8 mouse cellular contexts compared by ENCODE assay signal in genomic region chr5:43355026-43355580, GRCm38 (mm10).
DNase-seq lines count a peak whose midpoint lies in the region; ATAC-seq and TF ChIP-seq lines count a peak whose summit lies in the region.

No protein-coding gene starts in this region.

- peak overlapping the region; percentile 14 to 25; a peak in 3 of 4 replicates for H3K4me3 ChIP-seq in ES-E14 (ENCODE audit: insufficient read depth in 1 of 2, low read depth in 1 of 2, low read length in 2 of 2, poor library complexity in 1 of 2, severe bottlenecking in 1 of 2)
- H3K4me3 ChIP-seq in forebrain, embryonic 16.5 days (replicated peaks; ENCODE audit: low read length): peak overlapping the region; percentile 34
- peak overlapping the region; percentile 52 for H3K4me3 ChIP-seq in layer of hippocampus, adult 2 months
- peak overlapping the region; percentile 66 for H3K4me3 ChIP-seq in lung, adult 2 months (replicated peaks; ENCODE audit: extremely low read depth, low read depth, low read length)
- peak overlapping the region; percentile 31 for H3K4me3 ChIP-seq in neural tube, embryonic 15.5 days (replicated peaks)

- peak; percentile 96 for ATAC-seq in forebrain, embryonic 16.5 days
- ATAC-seq in neural tube, embryonic 15.5 days (ENCODE audit: low FRiP score): peak; percentile 89

- no peaks in the 10 kb centered on the region for H3K36me3 ChIP-seq in ES-E14 (ENCODE audit: control insufficient read depth, insufficient read depth, low read length, poor library complexity, severe bottlenecking)
- H3K36me3 ChIP-seq in forebrain, embryonic 16.5 days (ENCODE audit: control insufficient read depth, insufficient read depth): no peaks in the 10 kb centered on the region
- H3K36me3 ChIP-seq in neural tube, embryonic 15.5 days: no peaks in the 10 kb centered on the region

- peak overlapping the region; percentile 74 for H3K27ac ChIP-seq in ES-E14 (ENCODE audit: insufficient read depth, low read depth, low read length, poor library complexity, severe bottlenecking)
- no peak overlapping the region for H3K27ac ChIP-seq in forebrain, embryonic 16.5 days (ENCODE audit: low read length)
- peak overlapping the region; percentile 85 for H3K27ac ChIP-seq in layer of hippocampus, adult 2 months
- H3K27ac ChIP-seq in neural tube, embryonic 15.5 days (replicated peaks): peak overlapping the region; percentile 57

- H3K27me3 ChIP-seq in forebrain, embryonic 16.5 days (replicated peaks; ENCODE audit: control insufficient read depth, insufficient read depth, low read length): no peaks in the 10 kb centered on the region
- no peaks in the 10 kb centered on the region for H3K27me3 ChIP-seq in neural tube, embryonic 15.5 days (replicated peaks)

- H3K4me2 ChIP-seq in forebrain, embryonic 16.5 days (ENCODE audit: low read length): peak overlapping the region; percentile 56
- H3K4me2 ChIP-seq in neural tube, embryonic 15.5 days: peak overlapping the region; percentile 55

- intact Hi-C loops in heart, postnatal 36 days (cut with DNase I): loop anchor here (2.0 to 10.0 kb wide), 3 partner anchors 122 to 390 kb away; partner anchors contain the start of gene Cpeb2

- peak; percentile 30 for TF ChIP-seq CTCF in layer of hippocampus, adult 2 months (conservative IDR thresholded peaks at IDR 0.05)
- no peak for TF ChIP-seq CTCF in lung, adult 2 months (IDR thresholded peaks at IDR 0.05; ENCODE audit: insufficient read depth, low read length)

- peak; percentile 84 for DNase-seq in ES-E14 (ENCODE audit: low read depth, low spot score)
- peak; percentile 85 for DNase-seq in c-Kit-positive CD71-positive TER-119-positive erythroid progenitor cells, embryonic 14.5 days (ENCODE audit: low spot score)
- peak; percentile 74 to 77 for DNase-seq in heart, postnatal 36 days
- peak; percentile 76 to 86 for DNase-seq in layer of hippocampus, adult 2 months (ENCODE audit: low spot score in 2 of 2)
- DNase-seq in lung, adult 2 months: peak; percentile 61
- peak; percentile 78 for DNase-seq in testis, postnatal 14 days (ENCODE audit: low spot score)

- TF ChIP-seq POLR2A in lung, adult 2 months (IDR thresholded peaks at IDR 0.05; ENCODE audit: borderline replicate concordance, extremely low read depth, low read depth, low read length): peak; percentile 36; the same call in 1 of the 2 replicates

- in situ Hi-C loops in ES-E14 (cut with MboI; ENCODE audit: low sequenced_read_pairs in 2 of 2, unreplicated experiment in 2 of 2): no loop called here

- under 1% methylated on average over 12 of the region's 12 CpGs for whole genome bisulfite sequencing in forebrain, embryonic 16.5 days
- 1% methylated on average over 12 of the region's 12 CpGs for WGBS in lung, adult 2 months
- under 1% methylated on average over 12 of the region's 12 CpGs for WGBS in neural tube, embryonic 15.5 days

- peaks cover 4% of the 10 kb centered on the region; the same call in 1 of the 2 replicates for H3K9me3 ChIP-seq in ES-E14 (ENCODE audit: control insufficient read depth, insufficient read depth, low read depth, low read length)
- H3K9me3 ChIP-seq in forebrain, embryonic 16.5 days (ENCODE audit: control insufficient read depth, low read length): no peaks in the 10 kb centered on the region
- H3K9me3 ChIP-seq in neural tube, embryonic 15.5 days (replicated peaks): no peaks in the 10 kb centered on the region

- peak overlapping the region; percentile 45; the same call in 1 of the 2 replicates for H3K9ac ChIP-seq in ES-E14 (ENCODE audit: insufficient read depth, low read depth, low read length, poor library complexity, severe bottlenecking)
- H3K9ac ChIP-seq in forebrain, embryonic 16.5 days (replicated peaks; ENCODE audit: low read depth, low read length): peak overlapping the region; percentile 59
- peak overlapping the region; percentile 14; the same call in 1 of the 2 replicates for H3K9ac ChIP-seq in neural tube, embryonic 15.5 days (replicated peaks)

- peaks cover 4 to 11% of the 10 kb centered on the region in 2 experiments; a peak in 2 of 4 replicates for H3K4me1 ChIP-seq in ES-E14 (ENCODE audit: control insufficient read depth in 2 of 2, insufficient read depth in 2 of 2, low read length in 2 of 2, poor library complexity in 1 of 2)
- peaks cover 13% of the 10 kb centered on the region for H3K4me1 ChIP-seq in forebrain, embryonic 16.5 days (replicated peaks; ENCODE audit: control insufficient read depth, insufficient read depth, low read length)
- H3K4me1 ChIP-seq in lung, adult 2 months (ENCODE audit: control insufficient read depth, insufficient read depth, low read length): 0 out of 2 replicates have a peak, but pooled peaks cover 4% of the 10 kb centered on the region
- H3K4me1 ChIP-seq in neural tube, embryonic 15.5 days: peaks cover 36% of the 10 kb centered on the region

TF ChIP-seq in ES-E14, 5 proteins besides CTCF, POLR2A, EP300 and RAD21:
- TF ChIP-seq MAFK (IDR thresholded peaks at IDR 0.05; ENCODE audit: insufficient read depth, low read depth, low read length) (peak; percentile 99), ZNF384 (IDR thresholded peaks at IDR 0.05; ENCODE audit: low read depth, low read length) (no peak), HCFC1 (IDR thresholded peaks at IDR 0.05; ENCODE audit: borderline replicate concordance, insufficient read depth, low read length) (no peak), ZC3H11A (IDR thresholded peaks at IDR 0.05; ENCODE audit: borderline replicate concordance, low read depth, low read length) (no peak), CHD2 (IDR thresholded peaks at IDR 0.05; ENCODE audit: low read depth, low read length) (no peak)
TF ChIP-seq in ES-E14: peak in this region for 1.
